Mouse (Mus musculus): ENCODE data around the gene Tmem121. TPM values are rescaled to one million over a fixed set of nuclear protein-coding genes. Genes with fewer than 3 reads are reported as not detected.

Gene Tmem121
- polyA plus RNA-seq, 1 experiment from 2014 or later = 50.3 TPM

GRCm38 (mm10) chr12:113154747-113155075, 31.0 kb upstream of the Tmem121 start:
- ATAC-seq = no peak
- H3K4me1 ChIP-seq (ENCODE audit: control insufficient read depth, insufficient read depth, low read length) = peaks cover 19% of the 10 kb centered on the region
- H3K27me3 ChIP-seq (ENCODE audit: control insufficient read depth, insufficient read depth, low read depth, low read length) = peaks cover 8% of the 10 kb centered on the region
- H3K36me3 ChIP-seq (ENCODE audit: control insufficient read depth, insufficient read depth, low read length) = no peaks in the 10 kb centered on the region
- H3K27ac ChIP-seq (ENCODE audit: low read length) = no peak overlapping the region
- peak overlapping the region; percentile 63; the same call in 1 of the 2 replicates for H3K4me3 ChIP-seq (ENCODE audit: low read depth, low read length)
- peak overlapping the region; percentile 62 for H3K9ac ChIP-seq (ENCODE audit: low read depth, low read length)
- 82% methylated on average over 6 of the region's 6 CpGs for WGBS
- H3K4me2 ChIP-seq (ENCODE audit: low read length) = peak overlapping the region; percentile 73
- H3K9me3 ChIP-seq (replicated peaks; ENCODE audit: control insufficient read depth, low read length, poor library complexity, severe bottlenecking) = no peaks in the 10 kb centered on the region

GRCm38 (mm10) chr12:113155076-113155771, 30.5 kb upstream of the Tmem121 start:
- 3% methylated on average over 32 of the region's 32 CpGs for WGBS
- no peaks in the 10 kb centered on the region for H3K36me3 ChIP-seq (ENCODE audit: control insufficient read depth, insufficient read depth, low read length)
- peak overlapping the region; percentile 62 for H3K9ac ChIP-seq (ENCODE audit: low read depth, low read length)
- H3K4me3 ChIP-seq (ENCODE audit: low read depth, low read length) = peak overlapping the region; percentile 63
- ATAC-seq = peak; percentile 22
- H3K4me1 ChIP-seq (ENCODE audit: control insufficient read depth, insufficient read depth, low read length) = peaks cover 19% of the 10 kb centered on the region
- H3K27ac ChIP-seq (ENCODE audit: low read length) = peak overlapping the region; percentile 48
- H3K9me3 ChIP-seq (replicated peaks; ENCODE audit: control insufficient read depth, low read length, poor library complexity, severe bottlenecking) = no peaks in the 10 kb centered on the region
- peaks cover 8% of the 10 kb centered on the region for H3K27me3 ChIP-seq (ENCODE audit: control insufficient read depth, insufficient read depth, low read depth, low read length)
- H3K4me2 ChIP-seq (ENCODE audit: low read length) = peak overlapping the region; percentile 73

- Histone ChIP-seq H3K4me1 (ENCODE audit: control insufficient read depth, insufficient read depth, low read length) (peaks cover 19% of the 10 kb centered on the region), H3K36me3 (ENCODE audit: control insufficient read depth, insufficient read depth, low read length) (no peaks in the 10 kb centered on the region), H3K4me3 (ENCODE audit: low read depth, low read length) (peak within 1 kb of the TSS; percentile 63), H3K9me3 (replicated peaks; ENCODE audit: control insufficient read depth, low read length, poor library complexity, severe bottlenecking) (no peaks in the 10 kb centered on the region), H3K27me3 (ENCODE audit: control insufficient read depth, insufficient read depth, low read depth, low read length) (peaks cover 8% of the 10 kb centered on the region), H3K4me2 (ENCODE audit: low read length) (peak within 1 kb of the TSS; percentile 92), H3K27ac (ENCODE audit: low read length) (peak within 1 kb of the TSS; percentile 48), H3K9ac (ENCODE audit: low read depth, low read length) (peak within 1 kb of the TSS; percentile 62)
- ATAC-seq = peak; percentile 96
- WGBS = 0% methylated on average over 45 of the region's 46 CpGs
Observed at GRCm38 (mm10) chr12:113155887-113156539, 29.7 kb upstream of the Tmem121 start, which contains the start of gene Tedc1. Gene Tedc1 (plus strand): TSS chr12:113156421.

GRCm38 (mm10) chr12:113156540-113156929, 29.2 kb upstream of the Tmem121 start:
- H3K4me3 ChIP-seq (ENCODE audit: low read depth, low read length) = peak overlapping the region; percentile 63
- no peaks in the 10 kb centered on the region for H3K9me3 ChIP-seq (replicated peaks; ENCODE audit: control insufficient read depth, low read length, poor library complexity, severe bottlenecking)
- ATAC-seq = no peak
- peaks cover 8% of the 10 kb centered on the region for H3K27me3 ChIP-seq (ENCODE audit: control insufficient read depth, insufficient read depth, low read depth, low read length)
- H3K27ac ChIP-seq (ENCODE audit: low read length) = no peak overlapping the region
- H3K4me1 ChIP-seq (ENCODE audit: control insufficient read depth, insufficient read depth, low read length) = peaks cover 18% of the 10 kb centered on the region
- H3K9ac ChIP-seq (ENCODE audit: low read depth, low read length) = peak overlapping the region; percentile 43; the same call in 1 of the 2 replicates
- H3K4me2 ChIP-seq (ENCODE audit: low read length) = peak overlapping the region; percentile 92
- under 1% methylated on average over 23 of the region's 23 CpGs for WGBS
- H3K36me3 ChIP-seq (ENCODE audit: control insufficient read depth, insufficient read depth, low read length) = no peaks in the 10 kb centered on the region

GRCm38 (mm10) chr12:113157002-113157401, 28.7 kb upstream of the Tmem121 start:
- Histone ChIP-seq H3K4me1 (ENCODE audit: control insufficient read depth, insufficient read depth, low read length) (peaks cover 13% of the 10 kb centered on the region), H3K27me3 (ENCODE audit: control insufficient read depth, insufficient read depth, low read depth, low read length) (peaks cover 8% of the 10 kb centered on the region), H3K9me3 (replicated peaks; ENCODE audit: control insufficient read depth, low read length, poor library complexity, severe bottlenecking) (no peaks in the 10 kb centered on the region), H3K4me2 (ENCODE audit: low read length) (peak overlapping the region; percentile 92), H3K9ac (ENCODE audit: low read depth, low read length) (0 out of 2 replicates have a peak overlapping the region, but pooled peaks have one; percentile 43), H3K4me3 (ENCODE audit: low read depth, low read length) (peak overlapping the region; percentile 63), H3K36me3 (ENCODE audit: control insufficient read depth, insufficient read depth, low read length) (no peaks in the 10 kb centered on the region), H3K27ac (ENCODE audit: low read length) (no peak overlapping the region)
- ATAC-seq = no peak
- 32% methylated on average over 8 of the region's 8 CpGs for WGBS

GRCm38 (mm10) chr12:113157521-113157920, 28.2 kb upstream of the Tmem121 start:
- ATAC-seq = no peak
- Histone ChIP-seq H3K4me1 (ENCODE audit: control insufficient read depth, insufficient read depth, low read length) (peaks cover 12% of the 10 kb centered on the region), H3K27me3 (ENCODE audit: control insufficient read depth, insufficient read depth, low read depth, low read length) (peaks cover 5% of the 10 kb centered on the region), H3K9ac (ENCODE audit: low read depth, low read length) (no peak overlapping the region), H3K36me3 (ENCODE audit: control insufficient read depth, insufficient read depth, low read length) (no peaks in the 10 kb centered on the region), H3K9me3 (replicated peaks; ENCODE audit: control insufficient read depth, low read length, poor library complexity, severe bottlenecking) (no peaks in the 10 kb centered on the region), H3K4me3 (ENCODE audit: low read depth, low read length) (no peak overlapping the region), H3K27ac (ENCODE audit: low read length) (no peak overlapping the region), H3K4me2 (ENCODE audit: low read length) (no peak overlapping the region)
- whole genome bisulfite sequencing = 91% methylated on average over 8 of the region's 8 CpGs

GRCm38 (mm10) chr12:113157971-113158370, 27.8 kb upstream of the Tmem121 start:
- no peaks in the 10 kb centered on the region for H3K36me3 ChIP-seq (ENCODE audit: control insufficient read depth, insufficient read depth, low read length)
- no peak overlapping the region for H3K4me3 ChIP-seq (ENCODE audit: low read depth, low read length)
- peaks cover 2% of the 10 kb centered on the region; the same call in 1 of the 2 replicates for H3K27me3 ChIP-seq (ENCODE audit: control insufficient read depth, insufficient read depth, low read depth, low read length)
- WGBS = 92% methylated on average over 8 of the region's 8 CpGs
- H3K9me3 ChIP-seq (replicated peaks; ENCODE audit: control insufficient read depth, low read length, poor library complexity, severe bottlenecking) = no peaks in the 10 kb centered on the region
- no peak overlapping the region for H3K4me2 ChIP-seq (ENCODE audit: low read length)
- H3K9ac ChIP-seq (ENCODE audit: low read depth, low read length) = no peak overlapping the region
- H3K27ac ChIP-seq (ENCODE audit: low read length) = no peak overlapping the region
- no peak for ATAC-seq
- H3K4me1 ChIP-seq (ENCODE audit: control insufficient read depth, insufficient read depth, low read length) = peaks cover 12% of the 10 kb centered on the region

GRCm38 (mm10) chr12:113163561-113164006, 22.1 kb upstream of the Tmem121 start:
- Histone ChIP-seq H3K36me3 (ENCODE audit: control insufficient read depth, insufficient read depth, low read length) (no peaks in the 10 kb centered on the region), H3K27me3 (ENCODE audit: control insufficient read depth, insufficient read depth, low read depth, low read length) (no peaks in the 10 kb centered on the region), H3K4me1 (ENCODE audit: control insufficient read depth, insufficient read depth, low read length) (no peaks in the 10 kb centered on the region), H3K9ac (ENCODE audit: low read depth, low read length) (peak overlapping the region; percentile 22; the same call in 1 of the 2 replicates), H3K9me3 (replicated peaks; ENCODE audit: control insufficient read depth, low read length, poor library complexity, severe bottlenecking) (no peaks in the 10 kb centered on the region), H3K4me3 (ENCODE audit: low read depth, low read length) (no peak overlapping the region), H3K27ac (ENCODE audit: low read length) (peak overlapping the region; percentile 75), H3K4me2 (ENCODE audit: low read length) (no peak overlapping the region)
- 74% methylated on average over 11 of the region's 11 CpGs for WGBS
- peak; percentile 81 for ATAC-seq

- H3K4me3 ChIP-seq (ENCODE audit: low read depth, low read length) = no peak overlapping the region
- 80% methylated on average over 9 of the region's 9 CpGs for WGBS
- no peak overlapping the region for H3K27ac ChIP-seq (ENCODE audit: low read length)
Observed at GRCm38 (mm10) chr12:113168031-113168536, 17.6 kb upstream of the Tmem121 start.

More at GRCm38 (mm10) chr12:113168031-113168536, 17.6 kb upstream of the Tmem121 start:
- H3K27me3 ChIP-seq (ENCODE audit: control insufficient read depth, insufficient read depth, low read depth, low read length) = no peaks in the 10 kb centered on the region
- H3K36me3 ChIP-seq (ENCODE audit: control insufficient read depth, insufficient read depth, low read length) = no peaks in the 10 kb centered on the region
- H3K4me1 ChIP-seq (ENCODE audit: control insufficient read depth, insufficient read depth, low read length) = no peaks in the 10 kb centered on the region
- H3K4me2 ChIP-seq (ENCODE audit: low read length) = no peak overlapping the region
- ATAC-seq = no peak
- no peak overlapping the region for H3K9ac ChIP-seq (ENCODE audit: low read depth, low read length)
- no peaks in the 10 kb centered on the region for H3K9me3 ChIP-seq (replicated peaks; ENCODE audit: control insufficient read depth, low read length, poor library complexity, severe bottlenecking)

All from midbrain, embryonic 16.5 days (tissue).